Mouse (Mus musculus) hindbrain, embryonic 16.5 days (tissue): ENCODE data around the gene Arhgap40. TPM values are rescaled to one million over a fixed set of nuclear protein-coding genes. Genes with fewer than 3 reads are reported as not detected.

ENCODE experiments used
- ATAC-seq: fragments of 200-750 bp; cut with Nextera tagmentation; 2 replicates; pipeline ENCODE4 v1.8.0; 2017; ENCODE audit warnings: moderate TSS enrichment, moderate library complexity
- H3K27ac ChIP-seq: fragments of 300-500 bp; sonication (generic); 2 replicates; pipeline ENCODE4 v1.5.1; 2014; ENCODE audit warnings: low read depth, mild to moderate bottlenecking, control low read depth, low read length, moderate library complexity
- H3K27me3 ChIP-seq: fragments of 300-500 bp; sonication (generic); replicated peaks from 2 replicates; pipeline ENCODE4 v1.6.1; 2014; ENCODE audit warnings: low read length; ENCODE audit not compliant: control insufficient read depth, insufficient read depth
- H3K36me3 ChIP-seq: fragments of 300-500 bp; sonication (generic); 2 replicates; pipeline ENCODE4 v1.6.1; 2014; ENCODE audit warnings: mild to moderate bottlenecking, low read length, moderate library complexity, mixed read lengths; ENCODE audit not compliant: control insufficient read depth, insufficient read depth
- H3K4me1 ChIP-seq: fragments of 300-500 bp; sonication (generic); 2 replicates; pipeline ENCODE4 v1.6.1; 2014; ENCODE audit warnings: low read depth, low read length; ENCODE audit not compliant: control insufficient read depth, insufficient read depth
- H3K4me2 ChIP-seq: fragments of 300-500 bp; sonication (generic); 2 replicates; pipeline ENCODE4 v1.6.1; 2014; ENCODE audit warnings: mild to moderate bottlenecking, low read length, control low read depth, moderate library complexity
- H3K4me3 ChIP-seq: fragments of 300-500 bp; sonication (generic); 2 replicates; pipeline ENCODE4 v1.5.1; 2014; ENCODE audit warnings: mild to moderate bottlenecking, low read length, control low read depth, moderate library complexity
- H3K9ac ChIP-seq: fragments of 300-500 bp; sonication (generic); 2 replicates; pipeline ENCODE4 v1.6.1; 2014; ENCODE audit warnings: low read depth, mild to moderate bottlenecking, control low read depth, low read length, moderate library complexity
- H3K9me3 ChIP-seq: fragments of 300-500 bp; sonication (generic); 2 replicates; pipeline ENCODE4 v1.6.1; 2014; ENCODE audit warnings: mild to moderate bottlenecking, low read length, moderate library complexity; ENCODE audit not compliant: control insufficient read depth
- WGBS: fragments of 180-500 bp; shearing (Covaris S2); extraction: QIAGEN DNeasy Blood & Tissue Kit; methylation state at CpG from one replicate; pipeline ENCODE4 v1.1.7; 2014; 5-methylcytosine and 5-hydroxymethylcytosine counted together
- polyA plus RNA-seq: library from polyadenylated mRNA; unstranded; fragments of >200 nt; fragmentation: Nextera tagmentation; extraction: Ambion mirVana; gene quantifications from 2 replicates; pipeline ENCODE4 v1.2.1, GENCODE M21; 2015

The Arhgap40 gene
- polyA plus RNA-seq, 1 experiment from 2014 or later: 1.1 TPM

DNA sequence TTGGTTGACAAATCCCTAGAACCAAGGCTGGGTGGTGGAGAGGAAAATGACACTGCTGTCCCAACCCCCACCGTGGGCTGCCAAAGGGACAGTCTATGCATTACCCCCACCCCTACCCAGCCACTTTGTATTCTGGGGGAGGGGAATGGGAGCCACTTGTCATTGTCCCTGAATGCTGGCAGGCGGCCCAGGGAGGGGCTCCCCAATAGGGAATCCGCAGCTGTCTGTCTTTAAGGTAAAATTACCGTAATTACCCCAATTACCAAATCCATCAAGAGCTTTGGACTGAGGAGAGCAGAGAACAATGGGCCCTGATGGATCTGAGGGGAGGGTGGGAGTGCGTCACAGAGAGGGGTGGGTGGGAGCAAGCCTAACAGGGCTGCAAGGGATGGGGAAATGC, 44.2 kb downstream of the Arhgap40 start:
- Histone ChIP-seq H3K36me3 (no peaks in the 10 kb centered on the region), H3K27ac (no peak overlapping the region), H3K9ac (no peak overlapping the region), H3K4me1 (peaks cover 24% of the 10 kb centered on the region), H3K4me2 (no peak overlapping the region), H3K9me3 (no peaks in the 10 kb centered on the region), H3K4me3 (no peak overlapping the region), H3K27me3 (peaks cover 2% of the 10 kb centered on the region; the same call in 1 of the 2 replicates)
- WGBS: 5% methylated on average over 5 of the region's 5 CpGs
- no peak for ATAC-seq

DNA sequence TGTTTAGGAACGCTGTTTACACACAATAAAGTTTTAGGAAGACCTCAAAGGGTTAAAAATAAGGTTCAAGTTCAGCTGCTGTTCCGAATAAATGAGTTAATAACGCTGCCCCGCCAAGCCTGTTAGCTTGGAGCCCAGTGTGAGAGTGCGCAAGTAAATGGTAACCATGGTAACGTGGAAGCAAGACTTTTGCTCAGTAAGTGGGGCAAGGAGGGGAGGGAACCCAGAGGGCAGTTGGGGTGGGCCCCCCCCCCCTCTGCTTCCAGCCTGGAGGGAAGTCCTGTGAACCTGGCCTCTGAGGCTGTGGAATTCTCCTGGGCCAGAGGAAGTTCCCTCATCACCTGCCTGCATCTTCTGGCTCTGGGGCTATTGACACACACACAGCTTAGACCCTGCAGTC, 47.3 kb downstream of the Arhgap40 start:
- Histone ChIP-seq H3K27ac (no peak overlapping the region), H3K9ac (no peak overlapping the region), H3K4me2 (no peak overlapping the region), H3K4me3 (no peak overlapping the region), H3K4me1 (peaks cover 25% of the 10 kb centered on the region), H3K27me3 (no peaks in the 10 kb centered on the region), H3K9me3 (no peaks in the 10 kb centered on the region), H3K36me3 (no peaks in the 10 kb centered on the region)
- no peak for ATAC-seq
- 20% methylated on average over 6 of the region's 6 CpGs for WGBS

DNA sequence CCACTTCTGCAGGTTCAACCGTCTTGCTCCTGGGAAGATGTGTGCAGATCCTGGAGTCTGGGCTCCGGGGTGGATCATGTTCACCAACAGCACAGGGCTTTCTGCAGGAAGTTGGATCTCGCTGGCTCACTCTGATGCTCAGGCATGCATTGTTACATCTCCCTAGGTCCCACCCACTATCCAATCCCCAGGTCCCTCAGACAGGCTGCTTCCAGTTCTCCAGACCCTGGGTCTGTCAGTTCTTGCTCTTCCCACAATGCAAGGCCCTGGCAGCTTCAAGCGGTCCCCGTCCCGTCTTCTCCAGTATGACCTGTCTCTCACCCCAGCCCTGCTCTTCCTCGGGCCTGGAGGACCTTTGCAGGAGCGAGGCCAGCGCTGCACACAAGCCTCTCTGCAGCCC, 48.2 kb downstream of the Arhgap40 start:
- peak overlapping the region; percentile 70 for H3K27ac ChIP-seq
- WGBS: 17% methylated on average over 9 of the region's 9 CpGs

DNA sequence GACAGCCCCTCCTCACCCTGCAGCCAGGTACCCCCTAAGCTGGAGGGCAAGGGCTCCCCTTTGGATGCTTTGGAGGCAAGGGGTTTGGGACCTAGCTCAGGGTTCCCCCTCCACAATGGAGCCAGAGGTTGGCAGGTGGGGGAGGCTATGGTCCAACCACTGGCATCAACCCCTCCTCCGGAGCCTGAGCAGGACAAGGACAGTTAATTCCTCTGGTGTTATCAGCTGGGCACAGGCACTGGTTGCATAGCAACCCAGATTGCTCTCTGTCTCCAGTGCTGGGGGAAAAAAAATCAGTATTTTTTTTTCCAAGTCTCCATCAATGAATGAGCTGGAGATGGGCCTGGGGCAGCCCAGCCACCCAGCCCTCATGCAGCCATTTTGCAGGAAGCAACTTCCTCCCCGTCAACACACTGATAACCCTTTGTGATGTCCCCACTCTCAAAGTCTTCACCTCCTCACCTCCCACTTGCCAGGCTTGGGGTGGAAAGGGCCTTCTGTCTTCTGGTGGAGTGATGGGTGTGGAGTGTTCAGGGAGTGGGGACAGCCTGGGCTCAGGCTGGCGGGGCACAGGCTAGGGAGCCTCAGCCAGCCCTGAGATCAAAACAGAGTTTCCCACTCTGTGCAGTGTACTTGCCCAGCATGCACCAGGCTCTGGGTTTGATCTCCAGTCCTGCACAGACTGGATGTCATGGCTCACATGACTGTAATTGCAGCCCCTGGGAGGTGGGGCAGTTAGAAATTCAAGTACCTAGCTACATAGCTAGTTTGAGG, 49.0 kb downstream of the Arhgap40 start:
- Histone ChIP-seq H3K9ac (peak overlapping the region; percentile 2; the same call in 1 of the 2 replicates), H3K9me3 (no peaks in the 10 kb centered on the region), H3K27me3 (no peaks in the 10 kb centered on the region), H3K4me1 (peaks cover 16% of the 10 kb centered on the region), H3K4me3 (no peak overlapping the region), H3K4me2 (no peak overlapping the region), H3K27ac (peak overlapping the region; percentile 71), H3K36me3 (no peaks in the 10 kb centered on the region)
- WGBS: 48% methylated on average over 3 of the region's 3 CpGs
- ATAC-seq: peak; percentile 83

More for the DNA sequence above, 48.2 kb downstream of the Arhgap40 start:
- Histone ChIP-seq H3K36me3 (no peaks in the 10 kb centered on the region), H3K4me2 (no peak overlapping the region), H3K4me1 (peaks cover 19% of the 10 kb centered on the region), H3K27me3 (no peaks in the 10 kb centered on the region), H3K4me3 (no peak overlapping the region), H3K9ac (peak overlapping the region; percentile 2; the same call in 1 of the 2 replicates), H3K9me3 (no peaks in the 10 kb centered on the region)
- ATAC-seq: no peak

DNA sequence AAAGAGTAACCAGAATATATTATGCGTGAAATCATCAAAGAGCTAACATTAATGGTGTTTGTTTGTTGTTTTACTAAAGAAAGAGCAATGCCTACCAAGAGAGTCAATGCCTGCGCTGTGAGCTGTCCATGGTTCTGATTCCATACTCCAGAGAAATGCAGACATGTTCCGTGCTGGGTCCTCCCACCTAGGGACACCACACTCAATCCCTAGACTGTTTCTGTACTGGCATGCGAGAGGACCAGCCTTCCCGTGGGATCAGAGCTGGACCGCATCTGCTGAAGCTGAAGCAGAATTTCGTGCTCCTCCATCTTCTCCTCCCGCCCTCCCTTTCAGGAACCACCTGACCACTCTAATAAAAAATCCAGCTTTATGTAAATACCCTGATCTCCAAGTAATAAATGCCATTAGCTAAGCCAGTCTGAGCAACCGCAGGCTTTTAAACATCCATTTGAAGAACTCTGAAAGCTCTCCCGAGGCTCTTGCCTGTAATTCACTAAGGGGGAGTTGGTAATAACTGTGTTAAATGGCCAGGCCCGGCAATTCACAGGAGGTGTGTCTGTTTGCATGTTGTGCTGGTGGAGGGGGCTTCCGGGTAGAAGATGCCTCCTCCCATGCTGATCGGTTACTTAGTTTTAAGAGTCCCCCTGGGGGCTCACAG, 58.0 kb downstream of the Arhgap40 start:
- Histone ChIP-seq H3K4me1 (peaks cover 14% of the 10 kb centered on the region), H3K4me2 (peak overlapping the region; percentile 28), H3K9ac (no peak overlapping the region), H3K9me3 (no peaks in the 10 kb centered on the region), H3K27ac (no peak overlapping the region), H3K4me3 (no peak overlapping the region), H3K27me3 (no peaks in the 10 kb centered on the region), H3K36me3 (no peaks in the 10 kb centered on the region)
- ATAC-seq: 0 out of 2 replicates have a peak, but pooled peaks have one; percentile 14
- 21% methylated on average over 13 of the region's 13 CpGs for WGBS

DNA sequence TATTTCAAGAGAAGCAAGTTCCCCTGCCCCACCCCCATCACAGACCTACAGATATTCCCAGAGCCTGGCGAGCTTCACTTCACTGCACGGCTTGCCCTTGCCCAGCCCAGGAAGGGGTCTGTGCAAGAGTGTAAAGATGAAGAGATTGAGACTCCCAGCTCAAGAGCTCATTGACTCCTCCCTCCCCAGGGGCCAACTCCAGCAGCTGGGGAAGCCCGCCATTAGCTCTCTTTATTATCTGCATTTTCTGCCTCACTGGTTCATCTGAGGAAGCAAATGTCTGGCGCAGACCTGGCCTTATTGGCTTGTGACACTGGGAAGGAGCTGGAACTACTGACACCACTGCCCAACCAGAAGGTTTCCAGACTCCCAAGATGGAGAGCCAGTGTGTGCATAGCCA, 67.4 kb downstream of the Arhgap40 start:
- Histone ChIP-seq H3K4me1 (peaks cover 6% of the 10 kb centered on the region; the same call in 1 of the 2 replicates), H3K4me2 (no peak overlapping the region), H3K27me3 (no peaks in the 10 kb centered on the region), H3K9me3 (no peaks in the 10 kb centered on the region), H3K9ac (no peak overlapping the region), H3K4me3 (no peak overlapping the region), H3K36me3 (no peaks in the 10 kb centered on the region), H3K27ac (no peak overlapping the region)
- WGBS: 22% methylated on average over 4 of the region's 4 CpGs
- no peak for ATAC-seq

DNA sequence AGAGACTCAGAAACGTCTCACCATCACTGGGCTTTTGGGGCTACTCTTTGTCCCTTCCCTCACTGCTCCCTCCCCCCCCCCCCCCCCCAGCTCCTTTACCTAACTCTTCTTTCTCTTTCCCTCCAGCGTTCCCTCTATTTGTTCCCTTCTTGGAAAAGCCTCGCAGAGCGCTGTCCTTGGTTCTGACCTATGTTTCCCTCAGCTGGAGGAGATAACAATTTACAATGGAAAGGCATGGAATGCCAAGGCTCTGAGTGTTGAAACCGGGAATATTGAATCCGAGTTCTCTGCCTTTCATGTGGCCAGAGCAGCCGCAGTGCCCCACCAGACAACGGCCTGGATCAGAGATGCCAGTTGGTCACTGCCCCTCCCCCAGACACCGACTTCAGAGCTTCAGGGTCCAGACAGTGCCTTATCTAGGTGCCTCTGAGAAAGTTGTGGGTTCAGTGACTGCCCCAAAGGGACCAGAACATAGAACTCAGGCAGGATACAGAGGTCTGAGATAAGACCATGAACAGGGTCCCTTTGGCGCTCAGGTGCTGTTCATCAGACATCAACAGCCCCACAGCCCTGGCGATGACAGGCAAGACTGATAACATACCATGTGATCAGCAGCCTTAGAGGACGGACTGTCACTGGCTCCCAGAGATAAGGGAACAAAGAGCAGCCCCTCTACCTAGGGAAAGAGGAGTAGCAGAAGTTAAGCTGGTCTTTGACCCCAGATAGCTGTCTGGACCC, 72.2 kb downstream of the Arhgap40 start:
- no peaks in the 10 kb centered on the region for H3K9me3 ChIP-seq
- no peaks in the 10 kb centered on the region; the same call in 1 of the 2 replicates for H3K27me3 ChIP-seq
- H3K4me3 ChIP-seq: no peak overlapping the region
- 11% methylated on average over 12 of the region's 12 CpGs for WGBS
- no peak overlapping the region for H3K27ac ChIP-seq
- no peak for ATAC-seq
- H3K9ac ChIP-seq: no peak overlapping the region
- H3K4me1 ChIP-seq: peaks cover 7% of the 10 kb centered on the region
- H3K4me2 ChIP-seq: no peak overlapping the region
- no peaks in the 10 kb centered on the region for H3K36me3 ChIP-seq

DNA sequence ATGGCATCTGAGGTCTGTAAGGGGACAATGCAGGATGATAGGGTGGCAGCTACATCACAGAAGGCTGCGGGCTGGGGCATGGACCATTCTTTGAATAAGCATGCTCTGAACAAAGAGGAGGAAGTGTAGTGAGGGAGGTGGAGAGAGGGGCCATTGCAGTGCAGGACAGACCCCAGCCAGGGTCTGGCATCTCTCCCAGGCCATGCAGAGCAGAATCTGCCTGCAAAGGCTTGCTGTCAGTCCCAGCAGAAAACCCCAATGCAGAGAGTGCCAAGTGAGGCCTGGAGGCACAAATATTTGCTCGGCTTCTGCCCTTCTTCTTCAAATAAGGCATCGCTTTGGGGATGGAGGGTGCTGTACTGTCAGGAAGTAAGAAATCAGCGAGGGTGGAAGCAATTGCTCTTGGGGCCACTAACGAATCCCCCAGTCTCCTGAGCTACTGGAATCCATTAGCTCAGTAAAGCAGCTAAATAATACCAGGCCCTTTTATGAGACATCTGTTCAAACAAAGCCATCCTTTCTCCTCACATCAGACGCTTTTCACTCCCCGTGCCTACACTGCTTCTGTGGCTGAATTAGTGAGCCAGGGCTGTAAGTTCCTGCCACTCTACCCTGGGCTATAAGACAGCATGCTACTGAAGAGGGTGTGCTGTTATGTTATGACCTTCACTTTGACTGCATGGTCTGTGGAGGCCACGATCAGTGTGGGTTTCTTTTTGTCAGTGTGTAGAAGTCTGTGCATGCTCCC, 76.1 kb downstream of the Arhgap40 start:
- Histone ChIP-seq H3K9ac (peak overlapping the region; percentile 5; the same call in 1 of the 2 replicates), H3K36me3 (no peaks in the 10 kb centered on the region), H3K4me3 (no peak overlapping the region), H3K4me1 (peaks cover 6% of the 10 kb centered on the region), H3K27ac (peak overlapping the region; percentile 36), H3K4me2 (no peak overlapping the region), H3K27me3 (no peaks in the 10 kb centered on the region; the same call in none of the 2 replicates), H3K9me3 (no peaks in the 10 kb centered on the region)
- peak; percentile 77 for ATAC-seq
- WGBS: 22% methylated on average over 8 of the region's 8 CpGs
